Mouse (Mus musculus) layer of hippocampus, adult 18-20 months (tissue): ENCODE data around the gene Miga2. TPM values are rescaled to one million over a fixed set of nuclear protein-coding genes. Genes with fewer than 3 reads are reported as not detected.

Experiments
- DNase-seq, 2 experiments: peaks; one replicate each; pipeline ENCODE4 v3.0.0; 2022; ENCODE audit warnings: low spot score in 2 of 2
- total RNA-seq, 2 experiments: library from RNA; stranded (reverse); gene quantifications; 2 replicates each; pipeline ENCODE4 v1.2.3; 2021

Miga2 gene
- total RNA-seq, 2 experiments from 2014 or later: 105 to 111 TPM

DNA sequence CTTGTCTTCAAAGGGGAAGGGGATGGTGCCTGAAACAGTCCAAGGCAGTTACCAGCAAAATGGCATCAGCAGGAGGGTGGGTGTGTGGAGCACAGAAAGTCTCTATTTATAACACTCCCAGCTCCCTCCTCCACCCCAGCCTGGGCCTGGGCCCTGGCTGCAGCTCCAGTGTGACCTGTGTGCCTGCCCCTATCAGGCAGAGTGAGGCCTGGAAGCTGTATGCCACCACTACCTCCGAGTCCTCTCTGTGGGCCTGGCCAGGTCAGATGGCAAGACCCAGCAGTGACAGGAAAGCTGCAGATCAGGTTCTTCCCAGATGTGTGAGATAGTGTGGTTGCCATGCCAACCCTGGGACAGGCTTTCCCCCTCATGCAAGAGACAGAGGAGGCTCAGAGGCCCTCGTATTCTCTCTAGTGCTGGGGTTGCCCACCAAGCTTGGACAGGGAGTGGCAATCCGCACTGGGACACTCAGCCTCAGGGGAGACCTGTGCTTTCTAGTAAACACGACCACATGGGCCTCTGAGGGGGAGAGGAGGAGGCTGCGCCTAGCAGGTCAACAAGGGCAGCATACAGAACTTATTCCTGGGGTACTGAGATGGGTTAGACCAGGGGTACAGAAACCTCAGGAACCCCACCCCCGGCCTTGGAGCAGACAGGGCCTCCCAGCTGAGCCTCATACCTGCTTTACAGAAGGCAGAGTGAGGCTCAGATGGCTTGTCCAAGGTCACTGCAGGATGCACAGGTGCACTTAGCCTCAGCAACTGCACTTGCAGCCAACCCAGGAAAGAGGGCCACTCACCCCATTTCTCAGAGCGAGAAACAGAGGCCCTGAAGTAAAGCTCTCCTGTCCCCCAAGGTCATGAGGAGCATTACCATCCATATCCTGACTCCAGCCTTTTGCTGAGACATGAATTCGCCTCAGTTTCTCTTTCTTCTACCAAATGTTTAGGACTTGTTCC lies 6.2 kb upstream of the Miga2 start:
- peak in 1 of 2 experiments; percentile 57 for DNase-seq

DNA sequence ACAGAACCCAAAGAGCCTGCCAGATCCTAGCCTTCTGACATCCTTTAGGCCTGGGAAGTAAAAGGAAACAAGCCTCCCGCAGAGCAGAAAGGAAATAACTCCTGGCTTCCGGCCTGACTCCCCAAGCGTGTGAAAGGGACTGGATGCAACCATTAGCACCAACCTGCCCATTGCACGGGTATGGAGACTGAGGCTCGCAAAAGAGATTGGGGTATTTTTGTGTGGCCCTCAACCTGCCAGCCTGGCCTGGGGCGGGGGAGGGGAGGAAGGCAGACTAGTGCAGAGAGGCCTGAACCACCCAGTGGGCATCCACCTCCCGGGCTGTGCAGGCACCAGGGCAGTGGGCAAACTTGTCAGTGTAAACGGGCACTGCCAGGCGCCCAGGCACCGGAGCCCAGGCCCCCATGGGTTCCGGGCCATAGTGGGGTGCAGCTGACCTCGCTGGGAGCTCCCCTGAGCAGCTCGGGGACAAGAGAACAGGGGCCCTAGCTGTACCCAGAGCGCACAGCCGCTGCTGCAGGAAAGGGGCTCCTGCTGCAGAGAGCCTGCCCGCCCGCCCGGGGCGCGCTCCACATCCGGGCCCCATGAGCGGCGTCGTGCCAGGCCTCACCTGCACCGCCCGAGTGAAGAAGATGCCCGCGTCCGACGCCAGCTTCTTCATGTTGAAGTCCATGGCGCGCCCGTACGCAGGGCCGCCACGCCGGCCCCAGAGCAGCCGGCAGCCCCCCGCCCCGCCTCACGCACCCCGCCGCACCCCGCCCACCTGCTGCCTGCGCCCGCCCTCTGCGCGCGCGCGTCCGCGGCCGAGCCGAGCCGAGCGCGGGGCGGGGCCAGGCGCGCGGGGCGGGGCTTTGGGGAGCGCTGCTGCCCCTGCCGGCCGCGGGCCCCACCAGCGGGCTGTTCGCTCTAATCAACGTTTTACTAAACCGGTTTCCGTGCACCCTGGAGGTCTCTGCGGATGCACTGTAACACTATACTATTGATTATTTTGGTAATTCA lies 5.2 kb upstream of the Miga2 start, which contains the start of gene Sh3glb2:
TSS of gene Sh3glb2 (minus strand) at position 805 of the 999 bp plus-strand sequence.
- DNase-seq: peak; percentile 52 to 80

DNA sequence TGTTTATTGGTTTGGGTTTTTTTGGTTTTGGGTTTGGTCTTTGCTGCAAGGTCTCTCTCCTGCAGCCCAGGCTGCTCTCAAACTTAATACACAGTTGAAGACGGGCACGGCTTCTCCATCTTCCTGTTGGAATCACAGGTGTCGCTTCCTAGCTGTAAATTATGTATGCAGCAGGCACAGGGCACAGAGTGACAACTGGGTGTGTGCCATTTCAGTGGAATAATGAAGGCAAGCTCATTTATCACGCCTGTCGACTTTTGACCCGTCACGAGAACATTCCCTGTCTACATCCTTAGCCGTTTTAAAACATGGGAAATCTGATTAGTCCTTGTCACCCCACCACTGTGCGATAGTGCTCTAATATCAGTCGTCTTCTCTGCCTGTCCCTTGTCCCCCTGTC lies 3.4 kb upstream of the Miga2 start:
- DNase-seq: no peak

DNA sequence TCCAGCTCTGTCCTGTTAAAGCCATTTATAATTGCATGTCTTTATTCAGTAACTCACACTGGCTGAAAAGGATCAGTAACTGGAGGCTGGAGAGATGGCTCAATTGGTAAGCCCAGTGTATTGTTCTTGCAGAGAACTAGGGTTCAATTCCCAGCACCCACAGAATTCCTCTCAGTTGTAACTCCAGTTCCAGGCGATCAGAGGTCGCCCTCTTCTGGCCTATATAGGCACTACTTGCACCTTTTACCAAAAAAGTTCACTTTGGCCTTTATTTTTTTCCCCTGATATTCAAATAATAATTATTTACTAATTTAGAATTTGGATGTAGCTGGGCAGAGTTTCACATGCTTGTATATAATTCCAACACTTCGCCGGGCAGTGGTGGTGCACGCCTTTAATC lies 1.2 kb upstream of the Miga2 start:
- no peak for DNase-seq

DNA sequence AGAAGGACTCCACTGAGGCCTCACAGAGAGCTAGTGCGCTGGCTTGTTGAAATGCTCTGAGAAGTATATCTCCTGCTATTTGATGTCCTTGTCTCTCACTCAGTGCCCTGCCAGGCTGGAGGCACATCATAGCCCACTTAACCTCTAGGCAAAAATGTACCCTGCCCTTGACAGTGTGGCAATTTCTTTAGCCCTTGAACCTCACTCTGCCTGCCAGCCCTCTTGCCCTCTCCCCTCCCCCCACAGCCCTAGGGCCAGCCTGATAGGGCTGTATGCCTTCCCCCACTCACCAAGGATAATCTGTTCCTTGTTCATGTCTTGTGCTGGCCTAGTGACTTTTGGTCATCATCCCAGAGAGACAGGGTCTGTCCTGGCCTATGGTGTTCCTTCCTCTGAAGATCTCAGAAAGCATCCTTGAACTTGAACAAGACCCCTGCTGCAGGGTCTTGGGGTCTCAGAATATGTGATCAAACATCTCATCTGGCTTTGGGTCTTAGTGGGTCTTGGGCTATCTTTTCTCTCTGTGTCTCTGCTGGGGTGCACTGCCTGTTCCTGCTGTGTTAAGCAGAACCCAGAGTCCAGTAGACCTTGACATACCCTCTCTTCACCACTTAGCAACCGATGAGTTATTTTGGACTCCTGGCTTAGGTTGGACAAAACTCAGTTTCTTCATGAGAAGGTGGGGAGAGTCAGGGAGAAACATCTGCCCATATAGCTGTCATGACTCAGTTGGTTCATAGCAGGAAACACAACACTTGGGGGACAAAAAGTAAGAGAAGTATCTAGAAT lies 1.4 kb downstream of the Miga2 start:
- DNase-seq: no peak

DNA sequence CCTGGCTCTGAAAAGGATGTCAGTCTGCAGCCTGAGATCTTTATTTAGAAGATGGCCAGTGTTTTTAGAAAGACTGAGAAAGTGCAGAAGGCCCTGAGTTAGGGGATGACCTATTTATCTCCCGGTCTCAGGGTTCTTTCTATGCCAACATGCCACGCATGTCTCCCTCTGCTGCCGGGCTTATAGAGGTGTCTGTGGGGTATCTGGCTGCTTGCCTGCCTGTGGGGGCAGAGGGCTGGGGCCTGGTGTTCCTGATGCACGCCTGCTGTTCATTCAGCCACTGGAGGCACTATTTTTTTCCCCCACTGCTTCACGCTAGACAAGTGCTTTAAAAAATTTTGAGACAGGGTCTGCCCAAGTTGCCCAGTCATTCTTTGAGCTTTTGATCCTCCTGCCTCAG lies 2.2 kb downstream of the Miga2 start:
- DNase-seq: no peak

DNA sequence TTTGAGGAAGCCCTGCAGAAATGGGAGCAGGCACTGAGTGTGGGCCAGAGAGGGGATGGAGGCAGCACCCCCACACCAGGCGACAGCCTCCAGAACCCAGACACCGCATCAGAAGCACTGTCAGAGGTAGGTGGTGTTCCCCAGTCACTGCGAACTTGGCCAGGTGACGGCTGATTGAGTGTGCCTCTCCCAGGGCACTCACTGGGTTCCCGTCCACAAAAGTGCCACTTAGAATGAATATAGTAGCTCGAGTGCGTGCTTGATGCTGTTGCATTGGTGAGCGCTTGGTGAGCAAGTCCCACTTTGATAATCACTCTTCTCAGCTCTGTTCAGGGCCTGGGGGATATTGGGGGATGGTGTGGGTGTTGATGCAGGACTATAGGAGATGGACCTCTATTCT lies 7.5 kb downstream of the Miga2 start:
- no peak for DNase-seq

DNA sequence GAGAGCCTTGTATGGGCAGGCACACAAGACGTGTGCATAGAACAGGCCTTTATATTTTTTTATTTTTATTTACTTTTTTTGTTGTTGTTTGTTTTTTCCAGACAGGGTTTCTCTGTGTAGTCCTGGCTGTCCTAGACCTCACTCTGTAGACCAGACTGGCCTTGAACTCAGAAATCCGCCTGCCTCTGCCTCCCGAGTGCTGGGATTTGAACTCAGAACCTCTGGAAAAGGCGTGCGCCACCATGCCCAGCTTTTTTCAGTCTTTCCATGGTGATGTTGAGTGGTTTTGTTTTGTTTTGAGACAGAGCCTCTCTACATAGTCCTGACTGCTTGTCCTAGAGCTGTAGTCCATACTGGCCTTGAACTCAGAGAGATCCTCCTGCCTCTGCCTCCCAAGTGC lies 8.7 kb downstream of the Miga2 start:
- no peak for DNase-seq

DNA sequence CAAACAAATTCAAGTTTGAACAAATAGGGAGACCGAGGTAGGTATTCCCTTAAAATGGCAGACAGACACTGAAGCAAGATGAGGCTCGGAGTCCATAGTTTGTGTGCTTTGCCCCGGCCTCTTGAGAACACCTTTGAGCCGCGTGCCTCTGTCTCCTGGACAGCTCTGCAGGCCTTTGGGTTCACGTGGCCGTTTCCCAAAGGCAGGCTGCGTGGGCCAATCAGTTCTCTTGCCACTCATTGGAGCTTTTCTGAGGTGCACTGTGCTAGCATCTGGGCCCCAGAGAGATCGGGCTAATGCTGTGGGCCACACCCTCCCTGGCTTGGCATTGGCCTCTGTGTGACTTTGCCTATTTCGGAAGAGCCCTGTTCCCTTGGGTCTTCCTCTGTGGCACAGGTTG lies 11.9 kb downstream of the Miga2 start:
- no peak for DNase-seq

DNA sequence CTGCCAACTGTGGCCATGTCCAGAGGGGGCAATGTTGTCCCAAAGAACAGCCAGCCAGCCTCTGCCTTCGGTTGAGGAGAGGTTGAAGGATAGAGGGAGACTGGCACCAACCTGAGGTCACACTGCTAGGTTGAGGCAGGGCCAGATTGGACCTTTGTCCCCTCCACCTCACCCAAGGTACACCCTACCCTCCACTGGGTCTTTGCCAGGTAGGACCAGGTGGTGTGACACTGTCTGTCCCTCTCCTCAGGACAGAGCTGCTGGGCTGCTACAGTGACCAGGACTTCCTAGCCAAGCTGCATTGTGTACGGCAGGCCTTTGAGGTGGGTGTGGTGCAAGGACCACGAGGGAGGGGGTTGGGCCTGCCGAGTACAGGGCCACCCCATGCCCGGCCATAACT lies 13.7 kb downstream of the Miga2 start:
- no peak for DNase-seq

DNA sequence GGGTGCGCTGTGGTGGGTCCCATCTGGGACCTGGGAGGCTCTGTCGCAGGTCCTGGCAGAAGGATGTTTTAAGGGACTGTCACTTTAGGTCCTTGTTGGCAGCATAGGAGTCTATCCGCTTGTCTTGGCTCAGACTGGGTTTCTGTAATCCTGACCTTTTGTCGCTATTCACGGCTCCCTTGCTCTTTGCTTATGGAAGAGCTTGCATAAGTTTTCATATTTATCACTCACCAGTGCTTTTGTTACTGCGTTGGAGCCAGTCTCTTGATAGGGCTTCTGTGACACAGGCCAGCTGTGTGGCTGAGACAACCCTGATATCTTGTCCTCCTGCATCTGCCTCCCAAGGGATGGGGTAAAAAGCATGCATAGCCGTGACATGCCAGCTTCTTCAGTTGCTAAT lies 15.3 kb downstream of the Miga2 start:
- DNase-seq: no peak

DNA sequence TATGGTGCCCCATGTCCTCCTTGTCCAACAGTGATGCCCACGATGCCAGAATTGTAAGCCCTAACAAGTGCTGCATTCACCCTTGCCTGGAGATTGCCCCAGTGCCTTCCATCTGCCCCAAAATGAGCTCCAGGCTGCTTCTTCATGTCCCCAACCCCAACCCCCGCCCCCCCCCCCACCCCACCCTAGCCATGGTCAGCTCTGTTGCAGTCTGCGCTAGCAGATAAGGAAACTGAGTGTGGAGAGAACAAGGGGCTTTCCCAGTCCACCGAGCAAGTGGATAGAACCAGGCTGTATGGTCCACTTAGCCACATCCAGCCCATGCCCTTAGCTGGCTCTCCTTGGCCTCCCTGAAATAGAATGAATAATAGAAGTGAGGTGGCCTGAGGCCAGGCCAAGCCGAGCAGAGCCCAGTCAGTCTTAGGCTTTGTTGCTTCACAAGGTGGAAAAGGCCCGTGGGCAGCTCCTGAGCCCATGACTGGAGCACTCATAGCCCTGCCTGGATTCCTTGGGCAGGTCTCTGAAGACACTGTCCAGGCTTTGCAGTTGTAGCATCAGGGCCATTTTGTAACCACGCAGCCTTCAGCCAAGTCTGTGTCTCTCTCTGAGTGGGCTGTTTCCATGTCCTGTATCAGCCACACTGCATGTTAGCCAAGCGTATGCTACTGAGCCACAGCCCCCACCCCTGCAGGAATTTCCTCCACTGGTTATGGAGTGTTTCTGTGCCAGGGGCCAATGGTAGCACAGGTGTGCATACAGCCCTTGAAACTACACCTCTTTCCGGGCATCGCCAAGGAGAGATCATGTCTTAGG lies 16.7 kb downstream of the Miga2 start:
- no peak for DNase-seq

DNA sequence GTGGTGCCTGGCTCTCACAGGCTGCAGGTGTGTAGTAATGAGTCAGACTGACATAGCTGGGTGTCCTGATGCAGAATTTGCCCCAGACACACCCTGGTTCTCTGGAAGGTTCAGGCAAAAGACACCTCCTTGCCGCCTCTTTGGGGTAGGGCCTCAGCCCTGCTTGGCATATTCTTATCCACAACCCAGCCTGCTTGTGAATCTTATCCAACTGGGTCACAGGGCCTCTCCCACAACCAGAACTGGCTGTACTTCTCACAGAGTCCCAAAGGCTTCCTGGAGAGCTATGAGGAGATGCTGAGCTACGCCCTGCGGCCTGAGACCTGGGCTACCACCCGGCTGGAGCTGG lies 17.3 kb downstream of the Miga2 start:
- DNase-seq: no peak

DNA sequence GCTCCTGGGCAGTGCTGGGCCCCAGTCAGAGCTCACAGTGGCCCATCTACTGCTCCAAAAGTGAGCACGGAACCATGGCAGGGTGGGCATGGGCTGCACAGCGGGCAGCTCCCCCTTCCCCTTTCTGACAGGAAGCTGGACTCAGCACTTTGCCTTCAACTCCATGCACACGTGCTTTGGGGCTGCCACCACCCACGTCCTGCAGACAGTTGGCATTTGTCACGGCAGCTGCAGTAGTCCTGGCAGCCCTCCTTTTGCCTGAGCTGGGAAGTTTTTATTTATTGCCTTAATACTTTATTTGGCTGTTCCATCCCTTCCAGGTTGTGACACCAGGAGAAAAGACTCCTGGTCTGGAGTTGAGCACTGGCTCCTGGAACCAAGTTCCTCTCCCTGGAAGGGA lies 20.8 kb downstream of the Miga2 start:
- DNase-seq: peak; percentile 24 to 50

DNA sequence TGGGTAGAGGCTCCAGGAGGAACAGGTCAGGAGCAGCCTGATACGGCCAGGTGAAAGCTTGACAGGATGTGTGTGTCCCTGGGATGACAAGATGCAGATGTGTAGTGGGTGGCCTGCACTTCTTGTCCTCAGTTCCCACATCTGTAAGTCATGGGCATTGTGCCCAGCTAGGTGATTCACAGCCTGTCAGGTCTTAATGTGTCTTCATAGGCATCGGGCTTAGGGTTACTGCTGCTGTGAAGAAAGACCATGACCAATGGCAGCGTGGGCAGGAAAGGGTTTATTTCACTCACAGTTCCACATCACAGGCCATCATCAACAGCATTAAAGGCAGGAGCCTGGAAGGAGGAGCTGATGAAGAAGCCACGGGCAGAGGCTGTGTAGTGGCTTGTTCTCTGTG lies 21.6 kb downstream of the Miga2 start:
- no peak for DNase-seq

DNA sequence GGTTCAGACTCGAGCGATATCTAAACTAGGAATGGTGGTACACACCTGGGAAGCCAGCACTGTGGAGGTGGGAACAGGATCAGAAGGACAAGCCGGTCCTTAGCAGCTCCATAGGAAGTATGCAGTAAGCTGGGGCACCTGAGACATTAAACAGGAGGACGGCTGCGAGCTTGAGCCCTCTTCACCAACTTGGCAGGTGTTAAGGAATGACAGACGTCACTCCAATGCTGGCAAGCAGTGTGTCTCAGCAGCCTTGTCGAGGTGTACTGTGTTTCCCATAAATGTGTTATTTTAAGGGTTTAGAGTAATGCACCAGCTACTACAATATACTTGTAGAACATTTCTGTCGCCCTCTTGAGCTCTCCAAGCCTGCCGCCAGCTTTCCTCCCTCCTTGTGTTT lies 22.9 kb downstream of the Miga2 start:
- no peak for DNase-seq

DNA sequence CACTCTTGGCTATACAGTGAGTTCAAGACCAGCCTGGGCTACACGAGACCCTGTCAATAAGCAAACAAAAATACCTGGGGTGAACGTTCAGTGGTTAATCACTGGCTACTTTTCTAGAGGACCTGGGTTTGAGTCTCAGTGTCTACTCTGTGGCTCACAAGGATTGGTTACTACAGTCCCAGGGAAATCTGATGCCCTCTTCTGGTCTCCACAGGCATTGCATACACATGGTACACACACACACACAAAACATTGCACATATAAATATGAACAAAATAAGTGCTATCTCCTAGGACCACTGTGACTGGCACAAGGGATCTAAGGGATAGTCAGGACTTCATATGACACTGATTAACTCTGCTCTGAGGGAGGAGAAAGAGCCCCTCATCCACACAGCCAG lies 25.0 kb downstream of the Miga2 start:
- DNase-seq: no peak

DNA sequence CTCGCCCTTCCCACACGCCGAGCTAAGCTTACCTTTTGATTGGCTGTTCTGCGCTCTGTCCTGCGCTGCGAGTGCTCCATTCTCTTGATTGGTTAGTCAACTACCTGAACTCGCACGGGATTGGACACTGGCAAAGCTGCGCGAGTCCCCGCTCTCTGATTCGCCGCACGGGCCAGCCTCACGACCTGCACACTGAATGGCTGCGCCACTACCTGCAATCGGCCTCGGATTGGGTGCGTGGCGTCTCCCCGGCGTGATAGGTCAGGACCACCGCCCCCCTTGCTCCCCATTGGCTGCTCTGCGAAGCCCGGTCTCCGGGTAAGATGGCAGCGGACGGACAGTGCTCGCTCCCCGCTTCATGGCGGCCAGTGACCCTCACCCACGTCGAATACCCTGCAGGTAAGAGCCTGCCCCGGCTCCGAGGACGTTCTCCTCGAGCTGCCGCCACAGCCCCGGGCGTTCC lies 28.1 kb downstream of the Miga2 start, which contains the start of gene Dolpp1:
TSS of gene Dolpp1 (plus strand) at position 141 of the 463 bp plus-strand sequence.
- peak; percentile 99 for DNase-seq

DNA sequence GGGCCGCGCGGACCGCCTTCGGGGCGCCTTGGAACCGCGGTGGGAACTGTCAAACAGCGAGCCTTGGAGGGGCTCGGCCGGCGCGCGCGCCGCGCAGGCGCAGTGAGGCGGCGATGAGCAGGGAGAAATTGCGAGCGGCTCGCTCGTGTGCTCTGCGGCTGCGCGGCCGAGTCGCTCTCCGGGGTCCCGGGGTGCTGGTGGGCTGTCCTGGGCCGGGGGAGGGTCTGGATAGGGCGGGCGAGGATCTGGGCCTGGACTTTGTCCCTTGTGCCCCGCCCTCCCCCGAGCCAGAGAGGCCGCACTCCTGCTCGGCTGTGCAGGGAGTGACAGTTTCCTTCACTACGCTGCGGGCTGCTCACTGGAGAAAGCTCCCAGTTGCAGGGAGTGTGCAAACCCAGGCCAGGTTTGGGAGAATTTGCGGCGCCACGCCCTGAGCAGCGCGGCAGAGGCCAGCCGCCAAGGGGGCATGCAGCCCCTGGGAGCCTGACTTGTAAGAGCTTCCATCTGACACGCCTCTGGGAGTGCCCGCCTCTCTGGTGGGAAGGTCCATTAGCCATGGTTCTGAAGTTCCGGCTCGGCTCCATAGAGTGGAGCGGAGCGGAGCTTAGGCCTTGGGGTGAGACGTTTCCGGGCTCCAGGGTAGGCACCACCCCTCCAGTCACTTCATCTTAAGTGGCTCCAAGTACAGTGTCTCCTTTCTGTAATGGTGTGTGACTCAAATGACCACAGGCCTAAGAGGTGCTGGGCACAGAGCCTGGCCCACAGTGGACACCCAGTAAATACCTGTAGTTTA lies 28.7 kb downstream of the Miga2 start:
- peak; percentile 51 to 62 for DNase-seq
